Mouse (Mus musculus) c-Kit-negative CD71-positive TER-119-positive erythroid progenitor cells, embryonic 14.5 days (primary cell): ENCODE data around the gene Hist1h1t.
A peak's percentile ranks its signal among the peaks of the same experiment; 100 is the strongest.

Source experiments
- DNase-seq: peaks from one replicate; pipeline ENCODE4 v3.0.0-alpha.2; 2013; ENCODE audit warnings: low read depth, low spot score

Gene Hist1h1t

GRCm38 (mm10) chr13:23732156-23732804 lies 36.7 kb downstream of the Hist1h1t start:
- DNase-seq = peak; percentile 16

GRCm38 (mm10) chr13:23737091-23737490 lies 41.5 kb downstream of the Hist1h1t start:
- no peak for DNase-seq

- peak; percentile 58 for DNase-seq
Measured at GRCm38 (mm10) chr13:23738041-23738440, 42.4 kb downstream of the Hist1h1t start.

GRCm38 (mm10) chr13:23738677-23739068 lies 43.1 kb downstream of the Hist1h1t start, which contains the start of gene Hist1h1c:
TSS of gene Hist1h1c (plus strand) at chr13:23738808.
- DNase-seq = peak; percentile 95

GRCm38 (mm10) chr13:23739069-23739921 lies 43.7 kb downstream of the Hist1h1t start:
- peak; percentile 87 for DNase-seq

- no peak for DNase-seq
Measured at GRCm38 (mm10) chr13:23739922-23740252, 44.3 kb downstream of the Hist1h1t start.

- no peak for DNase-seq
Measured at GRCm38 (mm10) chr13:23740256-23740840, 44.7 kb downstream of the Hist1h1t start.

GRCm38 (mm10) chr13:23740910-23741309 lies 45.3 kb downstream of the Hist1h1t start:
- DNase-seq = peak; percentile 29

- no peak for DNase-seq
Measured at GRCm38 (mm10) chr13:23742007-23742406, 46.4 kb downstream of the Hist1h1t start.

- DNase-seq = peak; percentile 21
Measured at GRCm38 (mm10) chr13:23743215-23743614, 47.6 kb downstream of the Hist1h1t start.

GRCm38 (mm10) chr13:23743963-23744362 lies 48.3 kb downstream of the Hist1h1t start:
- DNase-seq = peak; percentile 46

GRCm38 (mm10) chr13:23744421-23745380 lies 49.1 kb downstream of the Hist1h1t start:
- DNase-seq = peak; percentile 58

- DNase-seq = peak; percentile 93
Measured at GRCm38 (mm10) chr13:23745381-23746161, 50.0 kb downstream of the Hist1h1t start, which contains the start of gene Hist1h3c. TSS of gene Hist1h3c (minus strand) at chr13:23745602.
